Mouse (Mus musculus): ENCODE results near the gene Cyp19a1.

The Cyp19a1 gene

DNA sequence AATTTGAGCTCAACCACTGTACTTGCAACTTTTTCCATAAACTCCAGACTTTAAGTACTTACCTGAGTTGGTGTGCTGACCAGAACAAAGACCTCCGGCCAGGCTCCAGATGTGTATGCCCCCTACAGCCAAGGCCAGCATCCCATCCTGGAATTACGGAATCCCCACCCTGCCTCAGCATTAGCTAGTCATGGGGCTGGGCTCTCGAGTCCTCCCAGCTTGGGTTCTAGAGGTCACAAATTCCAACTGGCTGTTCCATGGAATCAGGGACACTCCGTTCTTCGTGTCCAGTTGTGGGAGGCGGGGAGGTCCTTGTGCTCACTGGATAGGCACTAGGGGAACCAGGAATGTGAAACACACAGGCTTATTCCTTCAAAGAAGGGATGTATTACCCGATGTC lies at the start of gene Cyp19a1:
TSS of gene Cyp19a1 (minus strand) at position 101 of the 400 bp plus-strand sequence.
- in situ Hi-C loops (cut with MboI, MseI), result no loop called here

DNA sequence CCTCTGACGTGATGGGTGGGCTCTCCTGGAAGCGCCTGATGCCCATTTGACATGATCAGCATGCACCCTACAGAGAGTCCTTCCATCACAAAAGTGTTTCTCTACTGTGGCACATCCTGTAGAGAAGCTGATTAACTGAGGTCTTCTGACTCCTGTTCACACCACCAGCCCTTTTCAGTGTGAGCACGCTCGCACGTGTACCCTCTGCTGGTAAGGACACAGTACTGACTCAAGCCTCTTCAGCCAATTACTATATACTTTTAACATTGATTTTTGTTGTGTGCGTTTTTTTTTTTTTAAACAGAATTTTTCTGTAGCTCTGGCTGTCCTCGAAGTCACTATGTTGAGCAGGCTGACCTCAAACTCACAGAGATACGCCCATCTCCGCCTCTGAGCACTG lies 48.5 kb upstream of the Cyp19a1 start:
- in situ Hi-C loops (cut with MboI, MseI), result no loop called here

DNA sequence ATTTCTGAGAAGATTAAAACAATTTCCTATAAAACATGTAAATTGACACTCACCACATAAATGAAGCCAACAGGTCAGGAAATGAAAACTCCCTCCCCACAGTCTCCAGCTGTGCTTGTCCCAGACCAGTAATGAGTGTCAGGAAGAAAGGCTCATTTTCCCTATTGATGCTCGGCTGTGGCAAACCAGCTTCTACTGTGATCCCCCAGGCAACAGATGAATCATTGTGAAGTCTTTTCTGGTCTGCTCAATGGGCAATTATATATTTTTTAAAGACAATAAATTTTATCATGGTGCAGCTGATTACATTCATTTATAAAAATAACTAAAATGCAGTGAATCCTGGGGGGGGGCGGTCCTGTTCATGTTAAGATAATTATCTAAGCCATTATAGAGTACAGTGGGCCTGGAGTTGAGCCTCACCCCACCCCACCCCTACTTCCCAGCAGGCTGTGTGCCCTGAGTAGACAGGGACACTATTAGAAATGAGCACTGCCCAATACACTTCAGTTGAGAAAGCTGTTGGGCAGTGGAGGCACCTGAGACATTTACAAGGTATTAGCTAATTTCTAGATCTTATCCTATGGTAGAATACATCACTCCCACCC lies 40.9 kb upstream of the Cyp19a1 start:
- in situ Hi-C loops (cut with MboI, MseI), result no loop called here

DNA sequence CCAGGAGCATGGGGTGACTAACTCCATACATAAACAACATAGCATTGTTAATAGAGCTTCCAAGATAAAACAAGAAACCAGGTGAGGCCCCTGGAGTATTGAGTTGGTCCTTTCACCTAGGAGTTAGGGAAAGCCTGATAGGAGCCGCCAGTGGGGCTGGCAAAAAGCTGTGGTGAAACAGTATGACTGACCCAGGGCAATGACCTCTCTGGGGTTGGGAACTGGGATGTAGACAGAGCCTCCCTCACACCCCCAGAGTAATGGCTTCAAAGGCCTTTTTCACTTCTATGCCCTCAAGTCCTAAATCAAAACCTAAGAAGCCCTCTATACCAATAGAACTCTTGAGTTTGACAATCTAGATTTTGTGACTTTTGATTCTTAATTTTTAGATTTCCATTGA lies 40.3 kb upstream of the Cyp19a1 start:
- in situ Hi-C loops (cut with MboI, MseI), result no loop called here

DNA sequence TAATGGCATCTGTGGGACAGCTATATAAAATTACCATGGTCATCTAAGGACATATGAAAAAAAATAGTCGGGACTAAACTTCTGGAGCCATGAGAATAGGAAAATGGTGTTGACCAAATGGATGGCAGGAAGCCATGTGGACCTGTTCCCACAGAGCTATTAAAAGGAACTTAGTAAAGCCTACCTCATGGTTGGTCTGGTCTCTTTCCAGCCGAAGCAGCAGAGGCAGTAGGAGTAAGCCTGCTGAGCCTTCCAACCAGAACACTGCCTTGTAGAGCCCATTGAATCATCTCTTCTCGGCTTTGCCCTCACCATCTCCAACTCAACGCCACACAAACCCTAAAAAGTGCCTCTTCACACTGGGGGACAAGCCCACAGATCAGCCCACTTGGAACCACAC lies 33.3 kb upstream of the Cyp19a1 start:
- in situ Hi-C loops (cut with MboI, MseI), result no loop called here

DNA sequence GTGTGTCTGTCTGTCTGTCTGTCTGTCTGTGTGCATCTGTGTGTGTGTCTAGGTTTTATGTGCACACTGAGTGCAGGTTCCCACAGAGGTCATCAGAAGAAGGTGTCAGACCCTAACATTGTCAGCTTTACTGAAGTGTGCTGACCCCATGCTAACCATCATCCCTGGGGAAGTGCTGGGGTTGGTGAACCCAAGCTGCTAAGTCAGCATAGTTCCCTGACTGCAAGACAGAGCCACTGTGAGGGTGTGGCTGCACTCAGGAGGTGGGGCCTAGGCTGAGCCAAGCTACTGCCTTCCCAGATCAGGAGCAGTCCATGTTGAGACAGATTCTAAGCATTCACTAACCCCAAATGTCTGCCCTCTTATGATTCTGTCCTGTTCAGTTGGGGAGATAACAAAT lies 31.9 kb upstream of the Cyp19a1 start:
- in situ Hi-C loops (cut with MboI, MseI), result no loop called here

DNA sequence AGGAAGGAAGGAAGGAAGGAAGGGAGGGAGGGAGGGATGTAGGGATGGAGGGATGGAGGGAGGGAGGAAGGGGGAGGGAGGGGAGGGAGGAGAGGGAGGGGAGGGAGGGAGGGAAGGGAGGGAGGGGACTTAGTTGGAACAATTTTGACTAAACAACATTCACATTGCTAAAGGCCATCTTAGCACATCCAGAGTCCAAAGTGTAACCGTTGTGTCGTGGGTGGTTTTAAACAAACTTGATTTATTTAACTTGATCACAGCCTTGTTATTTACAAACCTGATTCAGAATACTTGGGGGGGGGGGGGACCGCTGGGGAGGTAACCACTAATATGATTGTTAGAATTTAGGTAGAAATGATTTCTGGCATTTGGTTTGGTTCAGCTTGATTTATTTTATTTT lies 31.5 kb upstream of the Cyp19a1 start:
- in situ Hi-C loops (cut with MboI, MseI), result no loop called here

DNA sequence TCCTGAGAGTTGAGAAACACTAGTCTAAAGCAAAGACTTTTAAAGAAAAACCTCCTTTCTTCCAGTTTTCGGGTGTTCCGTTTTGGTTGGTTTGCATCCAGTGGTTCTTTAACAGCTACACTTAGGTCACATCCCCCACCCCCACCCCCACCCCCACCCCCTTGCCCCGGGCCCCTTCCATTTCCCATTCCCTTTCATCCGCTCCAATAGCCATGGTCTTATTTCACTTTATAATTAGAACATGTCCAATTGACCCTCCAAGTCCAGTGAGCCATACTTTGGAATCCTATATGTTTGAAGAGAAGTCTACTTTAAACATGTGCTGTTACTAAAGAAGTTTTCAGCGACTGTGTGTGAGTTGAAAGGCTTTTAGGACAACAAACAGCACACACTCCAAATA lies 19.9 kb upstream of the Cyp19a1 start:
- in situ Hi-C loops (cut with MboI, MseI), result loop anchor here (5.0 kb wide), 1 partner anchor 71 kb away; no protein-coding TSS in a partner anchor

DNA sequence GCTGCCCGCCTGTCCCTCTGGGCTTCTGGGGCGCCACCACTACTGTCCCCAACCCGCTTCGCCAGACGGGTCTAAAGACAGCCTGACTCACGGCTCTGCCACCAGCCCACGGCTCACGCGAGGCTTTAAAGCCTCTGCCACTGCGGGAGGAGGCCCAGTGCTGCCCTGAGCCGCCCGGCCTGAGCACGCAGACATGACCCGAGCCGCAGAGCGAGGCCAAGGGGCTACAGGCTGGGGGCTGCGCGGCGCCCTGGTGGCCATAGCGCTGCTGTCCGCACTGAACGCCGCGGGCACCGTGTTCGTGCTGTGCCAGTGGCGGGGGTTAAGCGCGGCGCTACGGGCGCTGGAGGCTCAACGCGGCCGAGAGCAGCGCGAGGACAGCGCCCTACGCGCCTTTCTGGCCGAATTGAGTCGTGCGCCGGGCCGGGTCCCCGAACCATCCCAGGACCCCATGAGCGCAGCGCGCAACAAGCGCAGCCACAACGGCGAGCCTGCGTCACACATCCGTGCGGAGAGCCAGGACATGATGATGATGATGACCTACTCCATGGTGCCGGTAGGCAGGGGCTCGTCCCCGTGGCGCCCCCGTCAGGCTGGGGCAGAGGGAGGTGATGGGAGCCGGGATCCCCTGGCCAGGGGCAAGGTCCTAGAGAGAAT lies 18.5 kb upstream of the Cyp19a1 start, which contains the start of gene Gldn:
TSS of gene Gldn (plus strand) at position 156 of the 657 bp plus-strand sequence.
- in situ Hi-C loops (cut with MboI, MseI), result loop anchor here (5.0 kb wide), 1 partner anchor 69 kb away; no protein-coding TSS in a partner anchor

DNA sequence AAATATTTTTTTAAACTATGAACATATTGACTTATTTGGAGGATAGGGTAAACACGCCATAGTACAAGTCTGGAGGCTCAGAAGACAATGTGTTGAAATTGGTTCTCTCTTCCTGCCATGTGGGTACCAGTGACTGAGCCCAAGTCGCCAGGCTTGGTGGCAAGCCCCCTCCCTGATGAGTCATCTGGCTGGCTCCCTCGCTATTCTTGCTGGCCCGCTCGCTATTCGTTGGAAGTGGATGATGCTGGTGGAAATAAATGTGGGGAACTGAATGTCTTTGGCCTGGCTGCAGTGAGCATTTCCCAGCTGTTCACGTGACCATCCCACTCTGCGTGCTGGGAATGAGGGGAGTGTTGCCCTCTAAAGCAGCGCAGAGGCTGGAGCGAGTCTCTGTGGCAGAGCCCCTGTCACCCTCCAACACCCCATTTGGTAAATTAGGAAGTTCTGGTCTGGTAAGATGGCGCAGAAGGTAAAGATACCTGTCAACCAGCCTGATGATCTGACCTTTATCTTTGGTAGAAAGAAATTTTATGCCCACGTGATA lies 11.2 kb upstream of the Cyp19a1 start:
- in situ Hi-C loops (cut with MboI, MseI), result no loop called here

DNA sequence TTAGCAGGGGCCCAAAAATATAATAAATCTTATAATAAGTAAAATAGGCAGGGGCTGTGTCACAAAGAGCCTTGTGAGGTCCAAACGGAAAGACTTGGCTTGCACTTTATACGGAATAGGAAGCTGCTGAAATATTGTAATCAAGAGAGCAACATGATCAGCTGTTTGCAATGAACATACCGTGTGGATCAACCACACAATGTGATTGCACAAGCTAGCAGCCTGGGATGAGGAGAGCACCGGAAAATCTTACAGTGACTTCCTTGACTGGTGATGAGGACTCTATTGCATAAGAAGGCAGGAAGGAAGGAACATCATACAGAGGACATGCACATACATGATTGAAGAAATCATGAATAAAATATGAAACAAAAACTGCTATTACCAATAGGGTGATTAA lies 7.4 kb upstream of the Cyp19a1 start:
- in situ Hi-C loops (cut with MboI, MseI), result no loop called here

DNA sequence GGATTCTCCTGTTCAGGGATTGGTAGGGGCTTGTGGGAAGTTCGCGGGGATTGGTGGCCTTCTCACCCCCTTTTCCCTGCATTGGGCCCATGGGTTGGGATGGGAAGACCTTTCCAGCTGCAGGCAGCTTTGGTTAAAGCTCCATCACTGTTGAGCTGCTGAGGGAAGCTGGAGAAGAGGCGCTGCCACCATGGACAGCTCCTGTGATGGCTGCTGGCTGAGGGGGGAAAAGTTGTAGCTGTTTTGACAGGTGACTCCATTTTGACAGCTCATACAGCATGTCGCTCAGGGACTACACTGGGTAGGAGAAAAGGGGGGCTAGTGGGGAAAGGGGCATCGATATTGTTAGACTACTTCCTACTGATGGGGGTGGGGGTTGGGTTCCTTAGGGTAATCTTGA lies 3.0 kb upstream of the Cyp19a1 start:
- in situ Hi-C loops (cut with MboI, MseI), result no loop called here

DNA sequence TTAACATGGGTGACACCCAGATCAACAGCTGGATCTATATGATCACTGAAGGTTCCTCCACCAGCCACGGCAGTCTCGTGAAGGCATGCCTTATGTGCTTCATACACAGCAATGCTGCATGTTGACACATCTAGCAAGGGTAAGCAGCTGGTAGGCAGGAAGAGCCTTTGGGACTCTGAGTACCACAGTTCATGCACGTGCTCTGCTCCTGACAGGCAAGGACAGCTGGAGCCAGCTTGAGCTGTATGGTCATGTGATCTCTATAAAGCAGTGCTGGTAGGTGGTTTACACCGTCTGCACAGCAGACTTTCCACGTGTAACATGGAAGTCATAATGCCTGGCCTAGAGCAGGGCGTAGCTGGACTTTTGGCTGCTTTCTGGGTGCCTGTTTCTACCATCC lies 2.1 kb upstream of the Cyp19a1 start:
- in situ Hi-C loops (cut with MboI, MseI), result no loop called here

DNA sequence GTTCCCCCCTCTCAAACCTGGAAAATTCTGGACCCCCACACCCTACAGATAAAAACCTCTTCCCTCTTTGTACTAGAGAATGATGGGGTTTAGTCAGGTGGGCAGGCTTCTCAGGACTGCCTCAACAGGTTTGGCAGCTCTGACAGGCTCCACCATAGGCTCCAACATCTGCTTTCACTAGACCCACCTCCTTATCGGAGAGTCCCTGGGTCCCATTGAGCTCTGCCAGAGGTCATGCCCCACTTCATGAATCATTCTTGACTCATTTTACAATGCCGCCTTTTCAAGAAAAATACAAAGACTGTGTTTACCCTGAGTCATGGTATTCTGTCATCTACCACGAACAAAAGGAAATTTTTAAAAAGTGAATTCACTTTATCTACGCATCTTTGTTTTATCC lies 3.2 kb downstream of the Cyp19a1 start:
- in situ Hi-C loops (cut with MboI, MseI), result no loop called here

DNA sequence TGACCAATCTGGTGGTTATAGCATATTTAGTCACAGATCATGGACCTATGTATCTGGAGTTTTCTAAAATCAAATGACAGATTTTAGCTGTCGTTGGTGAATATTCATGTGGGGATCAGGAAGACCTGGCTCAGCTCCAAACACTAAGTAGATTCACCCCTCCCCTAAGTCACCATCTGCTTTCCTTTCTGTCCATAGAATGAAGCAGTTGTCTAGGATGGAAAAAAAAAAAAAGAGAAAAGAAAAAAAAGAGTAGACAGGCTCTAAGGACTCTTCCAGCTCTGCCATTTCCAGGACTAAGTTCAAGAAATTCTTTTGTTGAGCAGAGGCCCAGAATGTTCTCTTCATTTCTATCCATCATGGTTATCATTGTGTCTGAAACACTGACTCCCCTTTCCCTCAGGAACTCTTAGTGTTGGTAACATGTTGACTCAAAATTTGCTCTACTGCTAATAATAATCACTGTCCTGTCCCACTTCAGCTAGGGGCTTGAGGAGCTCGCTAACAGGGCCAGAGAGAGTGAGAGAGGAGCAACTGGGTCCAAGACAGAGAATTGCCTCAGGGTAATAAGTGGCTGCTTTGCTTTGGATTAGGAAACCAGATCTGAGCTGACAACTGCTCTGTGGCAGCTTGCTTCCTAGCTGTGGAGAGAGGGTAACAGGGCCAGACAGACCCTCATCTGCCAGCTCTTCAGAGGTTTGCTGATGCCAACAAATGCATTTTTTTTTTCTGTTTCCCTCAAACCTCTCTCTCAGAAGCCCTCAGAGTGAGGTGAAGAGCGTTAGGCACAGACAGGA lies 22.8 kb downstream of the Cyp19a1 start:
- in situ Hi-C loops (cut with MboI, MseI), result no loop called here

DNA sequence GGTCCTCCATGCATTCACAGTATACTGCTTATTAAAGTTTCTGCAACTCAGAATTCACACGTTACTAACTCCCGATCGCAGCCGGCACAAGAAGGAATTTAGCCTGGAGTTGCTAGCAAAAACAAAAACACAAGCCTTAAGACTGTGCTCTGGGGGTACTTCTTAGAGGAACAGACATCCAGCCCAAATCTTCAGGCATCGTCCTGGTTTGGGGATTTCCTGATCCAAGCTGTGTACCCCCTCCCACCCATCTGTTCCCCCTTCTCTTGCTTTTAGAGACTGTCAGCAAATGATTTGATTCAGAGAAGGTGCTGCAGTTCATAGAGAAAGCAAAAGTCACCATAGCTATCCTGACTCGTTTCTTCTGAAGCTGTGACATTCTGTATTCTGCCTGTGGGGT lies 40.3 kb downstream of the Cyp19a1 start:
- in situ Hi-C loops (cut with MboI, MseI), result no loop called here

DNA sequence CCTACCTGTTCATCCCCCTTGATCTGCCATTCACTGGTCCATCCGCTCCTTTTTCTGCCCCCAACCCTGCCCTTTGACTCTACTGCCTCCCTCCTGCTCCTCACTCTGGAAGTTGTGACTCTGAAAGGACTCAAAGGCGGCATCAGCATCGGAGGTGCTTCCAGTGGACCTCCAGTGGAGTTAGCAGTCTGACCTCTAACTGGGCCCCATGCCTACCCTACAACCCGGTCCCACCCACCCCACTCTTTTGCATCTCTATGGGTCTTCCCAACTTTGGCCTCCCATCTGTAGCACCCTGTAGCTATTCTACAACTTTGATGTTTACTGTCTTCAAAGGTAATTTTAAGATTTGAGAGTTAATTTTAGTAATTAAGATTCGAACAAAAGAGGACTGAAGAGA lies 51.4 kb downstream of the Cyp19a1 start:
- in situ Hi-C loops (cut with MboI, MseI), result loop anchor here (5.0 kb wide), 1 partner anchor 71 kb away; the partner anchor contains the start of gene Gldn

DNA sequence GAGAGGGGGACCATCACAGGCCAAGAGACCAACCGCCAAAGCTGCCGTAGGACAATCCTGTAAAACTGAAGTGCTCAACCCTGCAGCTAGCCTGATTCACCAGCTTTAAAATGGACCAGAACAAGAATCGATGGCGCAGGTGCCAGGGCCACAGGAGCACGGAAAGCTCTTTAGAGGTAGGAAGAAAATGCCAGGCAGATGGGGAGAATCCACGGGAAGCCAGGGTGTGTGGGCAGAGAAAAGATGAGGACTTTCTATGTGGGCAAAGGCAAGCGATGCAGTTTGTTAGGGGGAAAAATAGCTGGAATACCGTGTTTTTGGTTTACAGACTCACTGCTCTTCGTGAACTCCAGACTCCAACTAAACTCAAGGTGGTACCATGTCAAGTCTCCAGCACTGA lies 53.0 kb downstream of the Cyp19a1 start:
- in situ Hi-C loops (cut with MboI, MseI), result loop anchor here (5.0 kb wide), 1 partner anchor 72 kb away; the partner anchor contains the start of gene Gldn

DNA sequence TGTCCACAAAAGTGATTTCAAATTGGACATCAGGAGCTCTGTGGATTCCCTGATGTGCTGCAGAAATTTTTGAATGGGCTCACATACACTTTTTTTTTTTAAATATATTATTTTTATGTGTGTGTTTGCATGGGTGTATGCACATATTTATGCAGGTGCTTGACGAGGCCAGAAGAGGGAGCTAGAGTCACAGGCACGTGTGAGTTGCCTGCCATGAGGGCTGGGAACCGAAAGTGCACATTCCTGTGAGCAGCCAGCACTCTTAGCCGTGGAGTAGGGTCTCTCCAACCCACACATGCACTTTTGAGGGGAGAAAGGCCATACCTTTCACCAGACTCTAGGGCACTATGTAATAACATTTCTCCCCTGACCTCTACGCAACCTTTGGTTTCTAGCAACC lies 73.1 kb downstream of the Cyp19a1 start:
- in situ Hi-C loops (cut with MboI, MseI), result no loop called here

DNA sequence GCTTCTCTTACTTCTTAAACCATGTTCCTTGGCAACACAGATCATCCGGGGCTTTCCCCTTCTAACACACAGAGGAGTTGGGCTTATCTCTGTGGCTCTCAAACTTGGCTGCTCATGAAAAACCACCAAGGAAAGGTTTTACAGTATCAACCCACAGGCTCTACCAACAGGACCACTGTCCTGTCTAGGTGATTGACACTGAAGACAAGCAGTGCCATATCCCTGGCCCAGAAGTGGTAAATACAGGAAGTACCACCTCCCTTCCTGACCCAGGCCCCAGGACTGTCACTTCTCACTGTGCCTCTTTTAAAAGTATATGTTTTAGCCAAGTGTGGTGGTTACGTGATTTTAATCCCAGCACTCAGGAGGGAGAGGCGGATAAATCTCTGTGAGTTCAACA lies 76.5 kb downstream of the Cyp19a1 start:
- in situ Hi-C loops (cut with MboI, MseI), result no loop called here

DNA sequence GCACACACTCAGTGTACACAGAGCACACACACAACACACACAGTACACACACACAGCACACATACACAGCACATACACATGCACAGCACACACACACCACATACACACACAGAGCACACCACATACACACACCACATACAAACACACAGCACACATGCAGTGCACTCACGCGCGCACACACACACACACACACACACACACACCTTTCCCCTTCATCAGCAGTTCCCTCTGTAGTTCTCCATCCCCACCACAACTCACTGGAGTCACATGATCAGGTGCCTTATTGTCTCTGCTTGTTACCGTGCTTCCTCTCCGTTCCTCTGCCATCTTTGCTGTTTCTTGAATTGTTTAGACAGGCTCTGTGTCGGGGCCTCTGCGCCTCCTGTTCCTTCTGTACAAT lies 85.4 kb downstream of the Cyp19a1 start:
- in situ Hi-C loops (cut with MboI, MseI), result no loop called here

DNA sequence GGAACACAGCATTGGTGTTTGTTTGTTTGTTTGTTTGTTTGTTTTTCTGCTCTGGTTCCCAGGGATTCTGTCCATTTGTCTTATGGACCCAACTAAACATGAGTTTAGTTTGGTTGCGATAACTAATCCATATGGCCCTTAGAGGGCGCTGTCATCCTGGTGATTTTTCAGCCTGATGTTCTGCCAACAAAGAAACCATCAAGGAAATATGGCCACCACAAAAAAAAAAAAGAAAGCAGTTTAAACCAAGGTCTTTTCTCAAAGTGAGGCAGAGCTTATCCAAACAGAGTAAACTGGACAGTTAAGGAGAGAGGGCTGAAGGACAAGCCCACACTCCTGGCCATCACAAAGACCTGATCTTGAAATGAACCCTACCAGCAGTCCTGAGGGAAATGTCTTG lies 86.6 kb downstream of the Cyp19a1 start:
- in situ Hi-C loops (cut with MboI, MseI), result no loop called here

All from regulatory T cell (primary cell).